Mouse (Mus musculus) right cerebral cortex, postnatal 36 days (tissue): Measurements from ENCODE around the gene Deaf1.

Experiments used
- DNase-seq, 2 experiments: peaks; one replicate each; pipeline ENCODE4 v3.0.0; 2022; ENCODE audit warnings: low spot score in 2 of 2, mixed read lengths in 1 of 2

Deaf1 gene

GRCm38 (mm10) chr7:141297926-141298650 is 29.4 kb downstream of the Deaf1 start:
- DNase-seq: no peak

DNA sequence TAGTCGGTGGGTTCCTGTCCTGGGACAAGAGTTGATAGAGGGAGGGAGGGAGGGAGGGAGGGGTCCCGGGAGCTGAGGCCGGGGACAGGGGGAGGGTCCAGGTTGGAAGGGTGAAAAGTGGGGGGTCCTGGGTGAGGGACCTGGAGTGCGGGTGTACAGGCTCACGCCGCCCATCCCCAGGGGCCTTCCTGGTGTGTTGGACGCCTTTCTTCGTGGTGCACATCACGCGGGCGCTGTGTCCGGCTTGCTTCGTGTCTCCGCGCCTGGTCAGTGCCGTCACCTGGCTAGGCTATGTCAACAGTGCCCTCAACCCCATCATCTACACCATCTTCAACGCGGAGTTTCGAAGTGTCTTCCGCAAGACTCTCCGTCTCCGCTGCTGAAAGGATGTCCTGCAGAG is 33.0 kb downstream of the Deaf1 start:
- DNase-seq: no peak

DNA sequence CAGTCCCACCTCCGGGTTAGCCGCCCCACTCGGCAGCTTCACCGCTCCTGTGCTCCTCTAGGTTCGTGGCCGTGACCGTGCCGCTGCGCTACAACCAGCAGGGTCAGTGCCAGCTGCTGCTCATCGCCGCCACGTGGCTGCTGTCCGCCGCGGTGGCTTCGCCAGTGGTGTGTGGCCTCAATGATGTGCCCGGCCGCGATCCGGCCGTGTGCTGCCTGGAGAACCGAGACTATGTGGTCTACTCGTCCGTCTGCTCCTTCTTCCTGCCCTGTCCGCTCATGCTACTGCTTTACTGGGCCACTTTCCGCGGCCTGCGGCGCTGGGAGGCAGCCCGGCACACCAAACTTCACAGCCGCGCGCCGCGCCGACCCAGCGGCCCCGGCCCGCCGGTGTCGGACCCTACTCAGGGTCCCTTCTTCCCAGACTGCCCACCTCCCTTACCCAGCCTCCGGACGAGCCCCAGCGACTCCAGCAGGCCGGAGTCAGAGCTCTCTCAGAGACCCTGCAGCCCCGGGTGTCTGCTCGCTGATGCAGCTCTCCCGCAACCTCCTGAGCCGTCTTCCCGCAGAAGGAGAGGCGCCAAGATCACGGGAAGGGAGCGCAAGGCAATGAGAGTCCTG is 33.5 kb downstream of the Deaf1 start:
- no peak for DNase-seq

DNA sequence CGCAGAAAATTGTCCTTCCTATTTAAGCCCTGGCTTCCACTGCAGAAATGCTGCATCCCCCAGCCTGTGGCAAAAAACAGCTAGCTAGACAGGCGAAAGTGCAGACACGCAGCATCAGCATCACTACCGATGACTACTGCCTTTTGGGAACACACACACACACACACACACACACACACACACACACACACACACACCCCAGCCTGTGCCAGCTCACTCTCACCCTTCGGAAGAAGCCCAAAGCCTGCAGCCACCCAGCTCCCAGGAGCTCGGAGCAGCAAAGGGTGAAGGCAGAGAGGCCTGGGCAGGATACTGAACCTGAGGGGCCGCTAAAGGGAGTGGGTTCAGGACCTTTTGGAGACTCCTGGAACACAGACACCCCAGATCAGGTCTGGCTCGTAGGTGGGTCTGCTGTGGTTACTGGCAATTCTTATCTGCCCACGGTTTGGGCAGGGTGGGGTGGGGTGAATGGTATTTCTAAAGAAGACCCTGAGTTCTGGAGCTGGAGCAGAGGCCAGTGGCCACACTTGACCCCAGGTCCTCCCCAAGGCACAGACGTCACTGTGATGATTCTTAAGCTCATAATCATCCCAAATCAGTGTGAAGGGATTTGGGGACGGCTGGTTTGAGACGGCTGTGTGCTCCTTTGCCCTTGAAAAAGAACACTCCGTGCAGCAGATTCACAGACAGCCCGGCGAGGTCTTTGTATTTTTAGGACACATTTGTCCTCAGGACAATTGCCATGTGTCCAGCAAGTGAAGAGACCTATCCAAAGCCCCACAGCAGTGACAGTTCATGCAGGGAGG is 34.7 kb downstream of the Deaf1 start:
- DNase-seq: no peak

DNA sequence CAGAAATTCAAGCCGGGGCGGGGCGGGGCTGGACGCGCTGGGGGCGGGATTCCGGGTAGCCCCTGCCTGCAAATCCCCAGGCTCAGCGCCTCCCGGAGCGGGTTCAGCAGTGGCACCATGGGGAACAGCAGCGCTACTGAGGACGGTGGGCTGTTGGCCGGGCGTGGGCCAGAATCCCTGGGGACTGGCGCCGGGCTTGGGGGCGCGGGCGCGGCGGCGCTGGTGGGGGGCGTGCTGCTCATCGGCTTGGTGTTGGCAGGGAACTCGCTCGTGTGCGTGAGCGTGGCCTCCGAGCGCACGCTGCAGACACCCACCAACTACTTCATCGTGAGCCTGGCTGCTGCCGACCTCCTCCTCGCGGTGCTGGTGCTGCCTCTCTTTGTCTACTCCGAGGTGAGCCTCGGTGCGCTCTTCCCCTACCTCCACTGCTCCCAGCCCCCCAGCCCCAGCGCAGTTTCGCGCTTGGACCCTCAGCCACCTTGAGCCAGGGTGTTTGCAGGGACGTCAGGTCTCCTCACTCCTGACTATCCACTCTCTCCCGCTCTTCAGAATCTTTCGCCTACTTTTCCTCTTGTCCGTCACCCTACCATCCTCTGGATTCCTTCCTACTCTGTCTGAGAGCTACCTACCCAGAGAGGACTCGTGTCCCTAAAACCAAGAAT is 35.4 kb downstream of the Deaf1 start, which contains the start of gene Drd4:
Gene Drd4, plus strand, starts transcription at position 86 of the 662 bp plus-strand sequence.
- DNase-seq: peak; percentile 26 to 32

DNA sequence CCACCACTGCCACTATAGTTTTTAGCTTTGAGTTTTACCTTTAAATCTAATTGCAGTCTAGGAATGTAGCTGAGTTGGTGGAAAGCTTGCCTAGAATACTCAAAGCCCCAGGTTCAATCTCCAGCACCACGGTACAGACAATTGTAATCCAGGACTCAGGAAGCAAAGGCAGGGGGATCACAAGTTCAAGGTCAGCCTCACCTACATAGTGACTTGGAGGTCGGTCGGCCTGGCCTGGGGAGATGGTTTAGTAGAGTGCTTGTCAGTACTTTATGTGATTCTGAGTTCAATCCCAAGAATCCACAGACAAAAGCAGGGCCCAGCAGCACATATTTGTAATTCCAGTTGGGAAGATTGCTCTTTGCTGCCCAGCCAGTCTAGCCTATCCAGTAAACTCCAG is 39.4 kb downstream of the Deaf1 start:
- DNase-seq: no peak

- no peak for DNase-seq
Observed at GRCm38 (mm10) chr7:141282756-141283155, 44.7 kb downstream of the Deaf1 start.

DNA sequence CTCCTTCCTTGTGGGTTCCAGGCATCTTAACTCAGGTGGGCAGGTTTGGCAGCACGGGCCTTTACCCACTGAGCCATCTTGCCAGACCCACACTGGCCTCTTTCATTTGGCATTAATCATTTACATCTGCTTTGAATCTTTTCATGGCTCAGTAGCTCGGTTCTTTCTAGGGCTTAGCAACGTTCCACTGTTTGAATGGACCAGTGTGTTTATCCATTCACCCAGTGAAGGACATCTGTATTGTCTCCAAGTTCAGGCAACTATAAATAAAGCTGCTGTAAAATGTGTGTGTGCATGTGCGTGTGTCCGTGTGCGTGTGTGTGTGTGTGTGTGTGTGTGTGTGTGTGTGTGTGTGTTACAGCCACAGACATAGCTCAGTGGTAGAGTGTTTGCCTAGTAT is 46.0 kb downstream of the Deaf1 start:
- no peak for DNase-seq

- no peak for DNase-seq
Observed at GRCm38 (mm10) chr7:141278766-141279590, 48.5 kb downstream of the Deaf1 start, which contains the start of gene Sct. Gene Sct (minus strand): TSS chr7:141279133.

DNA sequence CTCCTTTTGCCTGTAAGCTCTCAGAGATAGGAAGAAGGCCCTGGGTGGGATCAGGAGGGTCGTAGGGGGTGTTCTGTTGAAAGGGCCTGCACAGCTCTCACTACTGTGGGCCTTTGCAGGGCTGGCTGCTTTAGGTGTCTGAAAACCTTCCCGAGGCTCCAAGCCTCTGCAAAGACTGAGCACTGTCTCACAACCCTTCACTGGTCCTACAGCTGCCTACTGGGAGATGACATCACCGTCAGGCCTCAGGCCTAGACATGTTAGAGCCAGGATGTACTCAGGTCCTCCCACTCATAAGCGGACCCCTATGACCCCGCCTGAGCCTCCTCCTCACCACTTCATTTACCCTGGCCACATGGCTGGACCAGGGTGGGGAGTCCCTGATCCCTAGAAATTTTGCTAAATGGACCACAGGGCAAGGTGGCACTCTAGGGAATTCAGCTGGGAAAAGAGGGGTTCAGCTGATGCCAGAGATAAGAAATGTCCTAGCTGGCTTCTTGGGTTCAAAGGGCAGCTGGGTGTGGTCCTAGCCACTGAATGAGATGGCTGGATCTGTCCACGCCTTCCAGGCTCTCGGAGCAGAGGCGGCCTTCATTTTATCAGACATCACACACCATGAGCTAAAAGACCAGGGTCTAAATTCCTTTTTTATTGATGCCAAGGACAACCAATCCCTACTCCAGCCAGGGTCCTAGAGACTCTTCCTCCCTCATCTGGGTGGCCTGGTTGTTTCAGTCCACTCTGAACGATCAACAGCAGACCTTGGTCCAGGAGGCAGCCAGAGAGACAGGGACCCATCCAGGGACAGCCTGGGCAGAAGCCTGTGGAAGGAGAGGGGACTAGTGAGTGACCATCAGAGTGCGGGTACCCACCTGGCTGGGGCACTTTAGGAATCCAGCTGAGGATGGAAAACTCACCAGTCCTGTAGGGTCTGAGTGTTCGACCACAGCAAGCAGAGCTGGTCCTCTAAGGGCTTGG is 49.5 kb downstream of the Deaf1 start:
- no peak for DNase-seq

- DNase-seq: no peak
Observed at GRCm38 (mm10) chr7:141276546-141276945, 50.9 kb downstream of the Deaf1 start, which contains the start of gene Cdhr5. Gene Cdhr5 (minus strand): TSS chr7:141276786.

DNA sequence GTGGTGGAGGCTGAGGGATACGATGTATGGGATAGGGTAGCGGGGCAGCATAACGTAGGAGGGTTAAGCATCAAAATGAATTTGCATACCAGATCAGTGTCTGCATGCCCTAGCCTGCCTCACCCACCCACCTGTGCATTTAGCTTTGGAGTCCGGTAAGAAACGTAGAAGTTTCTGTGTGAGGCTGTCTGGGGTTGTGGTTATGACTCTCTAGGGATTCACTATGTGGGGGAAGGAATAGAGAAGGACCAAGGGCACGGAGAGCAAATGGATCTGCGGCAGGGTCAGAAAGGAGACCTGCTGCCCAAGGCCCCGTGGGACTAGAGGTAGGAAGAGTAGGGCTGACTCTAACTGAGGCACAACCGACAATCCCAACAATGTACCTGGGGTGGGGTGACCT is 52.1 kb downstream of the Deaf1 start:
- no peak for DNase-seq

DNA sequence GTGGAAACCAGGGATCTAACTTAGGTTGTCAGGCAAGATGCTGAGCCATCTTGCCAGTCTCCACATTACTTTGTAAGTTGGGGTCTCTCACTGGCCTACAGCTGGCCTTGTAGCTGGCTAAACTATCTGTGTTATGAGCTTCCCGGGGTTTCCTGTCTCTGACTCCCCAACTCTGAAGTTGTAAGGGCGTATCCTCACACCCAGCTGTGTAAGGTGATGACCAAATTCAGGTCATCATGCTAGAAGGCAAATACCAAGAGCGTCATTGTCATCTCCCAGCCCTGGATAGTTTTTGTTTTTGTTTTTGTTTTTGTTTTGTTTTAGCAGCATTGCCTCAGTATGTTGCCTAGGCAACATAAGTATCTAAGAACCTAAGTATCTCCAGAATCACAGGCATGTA is 56.9 kb downstream of the Deaf1 start:
- no peak for DNase-seq

DNA sequence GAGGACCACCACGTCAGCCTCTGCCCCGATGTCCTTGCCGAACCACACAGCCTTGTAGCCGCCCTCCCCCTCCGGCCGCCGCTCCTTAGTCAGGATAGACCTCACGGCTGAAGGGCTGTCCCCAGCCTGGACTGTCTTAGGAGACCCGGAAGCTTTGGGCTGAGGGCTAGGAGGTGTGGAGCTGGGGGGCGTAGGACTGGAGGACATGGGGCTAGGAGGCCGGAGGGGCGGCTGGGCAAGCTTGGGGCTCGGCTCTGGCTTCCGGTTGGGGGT is 58.3 kb downstream of the Deaf1 start:
- no peak for DNase-seq

GRCm38 (mm10) chr7:141268466-141269272 is 58.8 kb downstream of the Deaf1 start:
- no peak for DNase-seq

- no peak for DNase-seq
Observed at GRCm38 (mm10) chr7:141265739-141266561, 61.5 kb downstream of the Deaf1 start, which contains the start of gene Irf7. Gene Irf7 (minus strand): TSS chr7:141266481.

- DNase-seq: no peak
Observed at GRCm38 (mm10) chr7:141265411-141265738, 62.1 kb downstream of the Deaf1 start.

DNA sequence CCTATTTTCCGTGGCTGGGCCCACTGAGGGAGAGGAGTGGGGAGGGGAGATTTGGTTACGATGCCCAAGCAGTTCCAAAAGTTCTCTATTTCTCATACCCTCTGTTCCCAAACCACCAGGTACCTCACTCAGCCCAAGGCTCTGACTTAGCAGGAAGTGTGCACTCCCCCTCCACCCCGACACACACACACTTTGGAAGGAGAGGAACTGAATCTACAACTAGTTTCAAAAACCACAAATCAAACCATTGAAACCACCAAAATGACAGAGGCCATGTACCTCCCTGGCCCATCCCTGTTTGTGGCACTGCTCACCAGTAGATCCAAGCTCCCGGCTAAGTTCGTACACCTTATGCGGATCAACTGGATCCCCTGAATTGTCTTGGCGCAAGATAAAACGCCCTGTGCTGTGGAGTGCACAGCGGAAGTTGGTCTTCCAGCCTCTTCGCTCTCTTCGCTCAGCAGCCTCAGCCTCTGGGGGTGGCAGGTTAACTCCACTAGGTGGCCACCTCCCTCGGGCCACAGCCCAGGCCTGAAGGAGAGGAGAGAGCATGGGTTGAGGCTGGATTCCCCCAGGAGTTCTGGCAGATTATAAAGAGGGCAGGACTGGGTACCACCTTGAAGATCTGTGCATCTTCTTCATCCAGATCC is 62.6 kb downstream of the Deaf1 start:
- DNase-seq: no peak
